Mouse (Mus musculus) myocyte (in vitro differentiated cells): ENCODE data around the gene Cpa2. TPM values are rescaled to one million over a fixed set of nuclear protein-coding genes. Genes with fewer than 3 reads are reported as not detected.

Source experiments
- H3K27me3 ChIP-seq: one replicate; pipeline ENCODE4 v1.6.1; 2011; ENCODE audit not compliant: control insufficient read depth, insufficient read depth, insufficient read length
- H3K36me3 ChIP-seq: one replicate; pipeline ENCODE4 v1.6.1; 2011; ENCODE audit not compliant: control insufficient read depth, insufficient read depth
- H3K4me2 ChIP-seq: one replicate; pipeline ENCODE4 v1.6.1; 2011; ENCODE audit warnings: low read depth, control low read depth
- H3K4me3 ChIP-seq: one replicate; pipeline ENCODE4 v1.5.1; 2011; ENCODE audit warnings: mild to moderate bottlenecking, control low read depth, moderate library complexity
- H3K79me2 ChIP-seq: one replicate; pipeline ENCODE4 v1.6.1; 2011; ENCODE audit not compliant: control insufficient read depth, insufficient read depth
- H3ac ChIP-seq: one replicate; pipeline ENCODE4 v1.6.1; 2011; ENCODE audit not compliant: control insufficient read depth, insufficient read length
- CEBPB ChIP-seq: IDR thresholded peaks from 2 replicates; pipeline ENCODE4 v1.6.1; 2011; ENCODE audit warnings: mild to moderate bottlenecking, moderate library complexity; ENCODE audit not compliant: poor library complexity, insufficient read depth, severe bottlenecking
- E2F4 ChIP-seq: IDR thresholded peaks from one replicate; pipeline ENCODE4 v1.6.1; 2011; ENCODE audit warnings: mild to moderate bottlenecking, control low read depth, moderate library complexity; ENCODE audit not compliant: insufficient read depth
- MAX ChIP-seq: IDR thresholded peaks from one replicate; pipeline ENCODE4 v1.6.1; 2011; ENCODE audit warnings: low read depth, mild to moderate bottlenecking, control low read depth
- MYOD1 ChIP-seq, 3 experiments: IDR thresholded peaks; one replicate each; pipeline ENCODE4 v1.6.1; 2011; ENCODE audit warnings: control low read depth in 2 of 3, low read depth in 2 of 3, mild to moderate bottlenecking in 2 of 3, moderate library complexity in 1 of 3; ENCODE audit not compliant: insufficient read length in 2 of 3, control insufficient read depth in 1 of 3
- MYOG ChIP-seq, 3 experiments: IDR thresholded peaks; one replicate each; pipeline ENCODE4 v1.6.1; 2011; ENCODE audit warnings: control low read depth in 2 of 3, low read depth in 2 of 3, mild to moderate bottlenecking in 2 of 3; ENCODE audit not compliant: insufficient read length in 2 of 3, control insufficient read depth in 1 of 3, insufficient read depth in 1 of 3
- POLR2A ChIP-seq: IDR thresholded peaks from one replicate; pipeline ENCODE4 v1.6.1; 2011; ENCODE audit warnings: low read depth, mild to moderate bottlenecking, control low read depth, moderate library complexity; ENCODE audit not compliant: insufficient read length
- POLR2AphosphoS2 ChIP-seq: IDR thresholded peaks from one replicate; pipeline ENCODE4 v1.6.1; 2011; ENCODE audit warnings: low read depth, control low read depth; ENCODE audit not compliant: insufficient read length
- REST ChIP-seq: IDR thresholded peaks from one replicate; pipeline ENCODE4 v1.6.1; 2011; ENCODE audit warnings: mild to moderate bottlenecking, control low read depth, moderate library complexity; ENCODE audit not compliant: insufficient read depth, insufficient read length
- SRF ChIP-seq: IDR thresholded peaks from one replicate; pipeline ENCODE4 v1.6.1; 2011; ENCODE audit warnings: low read depth; ENCODE audit not compliant: control insufficient read depth, insufficient read length
- TCF12 ChIP-seq: IDR thresholded peaks from one replicate; pipeline ENCODE4 v1.6.1; 2011; ENCODE audit warnings: mild to moderate bottlenecking, control low read depth; ENCODE audit not compliant: poor library complexity, insufficient read depth, severe bottlenecking
- TCF3 ChIP-seq: IDR thresholded peaks from one replicate; pipeline ENCODE4 v1.6.1; 2011; ENCODE audit warnings: low read depth, control low read depth; ENCODE audit not compliant: insufficient read length
- USF1 ChIP-seq: IDR thresholded peaks from one replicate; pipeline ENCODE4 v1.6.1; 2011; ENCODE audit warnings: low read depth, mild to moderate bottlenecking, control low read depth, moderate library complexity
- polyA plus RNA-seq: library from polyadenylated mRNA; unstranded; fragments of >200 nt; fragmentation: generic; extraction: Trizol; gene quantifications from one replicate; pipeline ENCODE4 v1.2.1, GENCODE M21; 2012; ENCODE audit warnings: missing spikeins

Gene Cpa2
- polyA plus RNA-seq, 1 experiment, result not detected

- Histone ChIP-seq H3K79me2 (no peaks in the 10 kb centered on the region), H3K27me3 (no peaks in the 10 kb centered on the region), H3ac (no peak overlapping the region), H3K36me3 (no peaks in the 10 kb centered on the region), H3K4me2 (no peak overlapping the region), H3K4me3 (no peak overlapping the region)
- TF ChIP-seq SRF (peak; percentile 31), CEBPB (peak; percentile 60; the same call in 1 of the 2 replicates), MAX (no peak), USF1 (no peak)
These were observed 6.4 kb downstream of the Cpa2 start for GRCm38 (mm10) chr6:30547656-30548306.

GRCm38 (mm10) chr6:30549231-30549761, 7.9 kb downstream of the Cpa2 start:
- H3ac ChIP-seq, result no peak overlapping the region
- no peaks in the 10 kb centered on the region for H3K27me3 ChIP-seq
- H3K4me2 ChIP-seq, result no peak overlapping the region
- H3K79me2 ChIP-seq, result no peaks in the 10 kb centered on the region
- H3K36me3 ChIP-seq, result no peaks in the 10 kb centered on the region
- no peak for TF ChIP-seq REST
- TF ChIP-seq E2F4, result no peak
- no peak for TF ChIP-seq TCF12
- TF ChIP-seq POLR2A, result no peak
- no peak for TF ChIP-seq MYOD1 (IDR thresholded peaks at IDR 0.05; ENCODE audit: control insufficient read depth in 1 of 3, insufficient read length in 2 of 3, low read depth in 2 of 3)
- no peak for TF ChIP-seq POLR2AphosphoS2
- no peak for TF ChIP-seq TCF3
- TF ChIP-seq MAX, result no peak
- TF ChIP-seq USF1, result no peak
- TF ChIP-seq SRF, result no peak
- TF ChIP-seq CEBPB, result no peak
- no peak for TF ChIP-seq MYOG (IDR thresholded peaks at IDR 0.05; ENCODE audit: control insufficient read depth in 1 of 3, insufficient read depth in 1 of 3, insufficient read length in 2 of 3, low read depth in 2 of 3)
- H3K4me3 ChIP-seq, result no peak overlapping the region

GRCm38 (mm10) chr6:30550496-30551192, 9.3 kb downstream of the Cpa2 start:
- Histone ChIP-seq H3K4me3 (no peak overlapping the region), H3K27me3 (no peaks in the 10 kb centered on the region), H3K4me2 (no peak overlapping the region), H3K36me3 (no peaks in the 10 kb centered on the region), H3ac (no peak overlapping the region), H3K79me2 (no peaks in the 10 kb centered on the region)
- TF ChIP-seq MAX (no peak), CEBPB (peak; percentile 92), MYOD1 (IDR thresholded peaks at IDR 0.05; ENCODE audit: control insufficient read depth in 1 of 3, insufficient read length in 2 of 3, low read depth in 2 of 3) (peak in 2 of 3 experiments; percentile 41 to 47), MYOG (IDR thresholded peaks at IDR 0.05; ENCODE audit: control insufficient read depth in 1 of 3, insufficient read depth in 1 of 3, insufficient read length in 2 of 3, low read depth in 2 of 3) (peak in 1 of 3 experiments; percentile 49), SRF (no peak), REST (no peak)

GRCm38 (mm10) chr6:30551193-30551515, 9.8 kb downstream of the Cpa2 start:
- Histone ChIP-seq H3K4me3 (no peak overlapping the region), H3ac (no peak overlapping the region), H3K27me3 (no peaks in the 10 kb centered on the region), H3K36me3 (no peaks in the 10 kb centered on the region), H3K4me2 (no peak overlapping the region), H3K79me2 (no peaks in the 10 kb centered on the region)
- no peak for TF ChIP-seq MYOD1 (IDR thresholded peaks at IDR 0.05; ENCODE audit: control insufficient read depth in 1 of 3, insufficient read length in 2 of 3, low read depth in 2 of 3)
- TF ChIP-seq MAX, result no peak
- TF ChIP-seq TCF12, result no peak
- no peak for TF ChIP-seq CEBPB
- TF ChIP-seq E2F4, result no peak
- TF ChIP-seq POLR2A, result no peak
- no peak for TF ChIP-seq TCF3
- no peak for TF ChIP-seq REST
- TF ChIP-seq USF1, result no peak
- no peak for TF ChIP-seq POLR2AphosphoS2
- no peak for TF ChIP-seq MYOG (IDR thresholded peaks at IDR 0.05; ENCODE audit: control insufficient read depth in 1 of 3, insufficient read depth in 1 of 3, insufficient read length in 2 of 3, low read depth in 2 of 3)
- TF ChIP-seq SRF, result no peak
